Mouse (Mus musculus) fibroblast of lung, adult 2 months (primary cell): Measurements from ENCODE around the gene Foxc2.

ENCODE experiments used
- DNase-seq: peaks from one replicate; pipeline ENCODE4 v3.0.0-alpha.2; 2011; ENCODE audit warnings: low read depth

The Foxc2 gene

GRCm38 (mm10) chr8:121086004-121086900 is 29.7 kb upstream of the Foxc2 start:
- no peak for DNase-seq

DNA sequence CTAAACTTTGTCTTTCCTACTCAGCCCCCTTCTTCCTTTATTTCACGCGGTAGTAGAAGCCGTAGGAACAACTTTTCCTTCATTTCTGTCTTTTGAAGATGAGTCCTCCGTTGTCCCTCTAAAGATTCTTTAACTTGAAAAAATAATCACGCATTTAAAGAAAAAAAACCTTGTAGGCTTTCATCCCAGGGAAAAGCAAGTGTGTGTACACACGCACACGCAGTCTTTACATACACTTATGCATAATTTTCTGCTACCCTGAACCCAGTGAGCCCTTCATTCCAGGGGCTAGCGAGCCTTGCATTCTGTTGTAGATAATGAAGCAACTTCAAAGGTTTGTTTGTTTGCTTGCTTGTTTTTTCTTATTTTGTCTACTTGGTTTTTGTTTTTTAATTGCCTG is 27.7 kb upstream of the Foxc2 start:
- no peak for DNase-seq

DNA sequence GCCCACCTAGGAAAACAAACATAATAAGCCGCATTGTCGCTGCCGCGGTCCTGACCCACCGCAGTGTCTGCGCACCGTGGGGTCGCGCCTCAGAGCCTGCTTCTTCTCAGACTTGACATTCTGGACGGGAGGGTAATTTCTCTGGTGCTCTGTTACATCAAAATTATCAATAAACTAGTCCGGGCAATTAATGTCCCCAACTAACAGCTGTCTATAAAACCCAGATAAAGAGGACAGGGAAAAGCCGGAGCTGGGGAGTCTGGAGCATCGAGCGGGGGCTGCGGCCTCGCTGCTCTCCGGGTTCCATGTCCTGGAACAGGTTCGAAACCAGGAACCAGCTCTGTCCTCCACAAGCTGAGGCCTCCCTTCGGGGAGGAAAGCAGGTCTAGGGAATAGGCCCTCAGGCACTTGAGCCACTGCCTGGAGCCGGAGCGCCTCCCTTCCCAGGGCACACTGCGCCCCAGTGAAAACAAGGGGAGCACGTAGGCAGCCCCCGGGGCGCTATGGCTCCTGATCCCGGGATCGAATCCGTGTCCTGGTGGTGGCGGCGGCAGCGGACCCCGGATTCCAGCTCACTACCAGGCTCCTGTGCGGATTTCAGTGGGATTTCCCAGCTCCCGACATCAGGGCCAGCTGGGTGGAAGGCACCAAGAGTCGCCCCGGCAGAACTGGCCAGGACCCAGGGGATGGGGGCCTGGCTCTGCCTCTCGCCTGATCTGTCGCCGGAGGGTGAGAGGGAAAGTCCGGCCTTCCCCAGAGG is 26.9 kb upstream of the Foxc2 start:
- no peak for DNase-seq

GRCm38 (mm10) chr8:121089631-121090380 is 26.2 kb upstream of the Foxc2 start:
- no peak for DNase-seq

- DNase-seq, result no peak
These were observed 25.3 kb upstream of the Foxc2 start for GRCm38 (mm10) chr8:121090716-121091115.

- DNase-seq, result no peak
These were observed 23.8 kb upstream of the Foxc2 start for GRCm38 (mm10) chr8:121092141-121092540.

DNA sequence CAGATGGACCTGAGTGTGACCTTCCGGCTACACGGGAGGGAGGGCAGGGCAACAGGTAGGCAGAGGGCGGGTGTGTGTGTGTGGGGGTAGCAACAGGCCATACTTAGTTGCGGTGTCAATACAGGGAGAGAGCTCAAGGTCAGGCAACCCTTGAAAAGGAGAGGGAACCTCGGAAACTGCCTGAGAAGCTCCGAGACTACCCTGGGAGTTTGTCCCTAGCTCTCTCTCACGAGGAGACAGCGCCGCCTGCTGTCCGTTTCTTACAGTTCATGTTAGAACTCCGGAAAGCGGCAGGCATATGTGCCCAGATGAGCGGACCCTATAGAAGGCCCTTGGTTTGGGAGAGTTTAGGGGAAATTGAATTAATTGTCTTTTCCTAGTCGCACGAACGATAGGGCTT is 23.3 kb upstream of the Foxc2 start:
- no peak for DNase-seq

DNA sequence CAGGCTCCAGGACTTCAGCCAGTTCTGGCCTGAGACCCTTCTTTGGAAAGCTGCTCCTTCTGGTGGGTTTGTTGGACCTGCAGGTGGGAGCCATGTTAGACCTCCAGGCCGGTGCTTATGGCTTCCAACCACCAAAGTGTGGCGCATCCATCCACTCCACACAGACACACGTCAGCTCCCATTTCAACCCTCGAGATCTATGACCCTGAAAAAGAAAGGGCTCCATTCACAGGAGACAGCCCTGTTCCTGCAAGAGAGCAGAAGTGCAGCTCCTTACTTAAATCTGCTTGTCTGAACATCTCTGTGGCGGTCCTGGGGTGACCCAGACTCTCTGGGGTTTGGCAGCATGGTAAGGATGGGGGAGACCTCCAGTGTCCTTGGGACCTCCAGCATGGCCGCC is 22.5 kb upstream of the Foxc2 start:
- no peak for DNase-seq

DNA sequence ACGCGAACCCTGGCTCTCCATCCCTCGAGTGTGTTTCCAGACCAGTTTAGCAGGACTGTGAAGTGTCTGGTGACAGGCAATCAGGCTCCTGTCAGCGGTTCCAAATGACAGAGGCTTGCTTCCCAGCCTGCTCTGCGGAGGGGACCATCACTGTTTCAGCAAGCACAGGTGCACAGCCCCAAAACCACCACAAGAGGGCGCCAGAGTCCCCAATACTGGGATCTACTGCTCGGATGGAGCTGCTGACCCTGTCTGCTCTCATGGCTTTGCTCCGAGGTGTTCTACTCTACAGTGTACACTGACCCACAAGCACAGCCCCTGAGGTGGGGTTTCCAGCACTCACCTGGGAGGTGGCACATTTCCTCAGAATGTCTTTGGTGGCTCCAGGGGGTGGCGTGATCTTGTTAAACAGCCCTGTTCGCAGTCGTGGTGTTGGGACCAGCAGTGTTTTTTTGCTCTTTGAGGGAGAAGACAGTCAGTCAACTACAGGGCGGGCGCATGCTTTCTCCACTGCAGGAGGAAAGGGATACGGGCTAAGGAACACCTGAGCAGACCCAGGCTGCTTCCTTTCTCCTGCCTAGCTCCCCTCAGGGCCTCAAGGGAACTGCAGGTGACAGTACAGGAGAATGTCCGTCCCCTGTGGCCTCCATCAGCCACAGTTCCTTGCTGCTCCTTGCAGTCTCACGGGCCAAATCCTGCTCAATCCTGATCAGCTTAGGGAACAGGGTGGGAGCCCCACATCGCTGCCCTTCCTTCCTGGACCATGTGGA is 11.7 kb upstream of the Foxc2 start:
- no peak for DNase-seq

- DNase-seq, result peak; percentile 95
These were observed 8.0 kb upstream of the Foxc2 start, which contains the start of gene Mthfsd for GRCm38 (mm10) chr8:121107668-121108656. TSS of gene Mthfsd (minus strand) at chr8:121108392.

DNA sequence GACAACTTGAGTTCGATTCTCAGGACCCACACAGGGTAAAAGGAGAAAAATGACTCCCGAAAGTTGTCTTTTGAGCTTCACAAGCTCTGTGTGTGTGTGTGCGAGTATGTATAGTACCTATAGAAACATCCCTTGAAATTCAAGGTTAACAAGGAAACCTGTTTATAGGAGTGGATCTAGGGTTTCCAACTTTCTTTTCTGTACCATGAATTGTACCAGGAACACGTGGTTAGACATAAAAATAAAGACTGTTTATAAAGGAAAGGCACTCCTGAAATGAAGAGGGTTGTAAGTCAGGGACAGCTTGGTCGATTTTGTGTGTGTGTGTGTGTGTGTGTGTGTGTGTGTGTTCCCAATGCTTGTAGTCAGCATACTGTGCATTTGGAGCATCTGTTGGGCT is 7.3 kb upstream of the Foxc2 start:
- no peak for DNase-seq

DNA sequence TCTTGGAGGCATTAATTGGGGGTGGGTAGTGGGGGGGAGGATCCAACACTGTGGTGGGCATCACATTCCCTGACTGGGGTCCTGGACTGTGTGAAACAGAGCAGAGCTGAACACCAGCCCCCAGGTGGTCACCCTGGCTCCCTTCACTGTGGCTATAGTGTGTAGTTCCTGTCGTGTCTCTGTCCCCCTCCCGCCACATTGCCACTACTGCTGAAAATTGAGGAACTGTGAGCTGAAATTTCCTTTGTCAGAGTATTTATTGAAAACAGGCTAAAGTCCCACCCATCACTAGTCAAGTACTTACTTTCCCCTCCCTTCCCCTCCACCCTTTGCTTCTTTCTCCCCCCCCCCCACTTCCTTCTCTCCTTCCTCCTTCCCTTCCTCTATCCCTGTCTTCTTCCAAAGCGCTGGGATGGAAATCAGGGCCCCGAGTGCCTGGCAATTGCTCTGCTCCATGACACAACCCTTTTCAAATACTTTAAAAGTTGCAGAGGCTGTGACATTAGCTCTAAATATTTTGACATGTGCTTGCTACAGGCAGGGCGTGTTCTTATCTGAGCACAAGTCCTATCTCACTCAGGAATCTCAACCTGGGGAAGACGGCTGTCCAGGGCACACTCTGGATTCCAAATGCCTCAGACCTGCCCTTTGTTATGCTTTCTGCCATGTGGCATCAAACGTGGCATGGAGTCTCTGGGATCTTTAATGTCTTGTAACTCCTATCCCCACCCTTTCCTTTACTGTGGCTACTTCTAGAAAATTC is 4.6 kb upstream of the Foxc2 start:
- no peak for DNase-seq

GRCm38 (mm10) chr8:121113261-121113660 is 2.7 kb upstream of the Foxc2 start:
- DNase-seq, result peak; percentile 74

DNA sequence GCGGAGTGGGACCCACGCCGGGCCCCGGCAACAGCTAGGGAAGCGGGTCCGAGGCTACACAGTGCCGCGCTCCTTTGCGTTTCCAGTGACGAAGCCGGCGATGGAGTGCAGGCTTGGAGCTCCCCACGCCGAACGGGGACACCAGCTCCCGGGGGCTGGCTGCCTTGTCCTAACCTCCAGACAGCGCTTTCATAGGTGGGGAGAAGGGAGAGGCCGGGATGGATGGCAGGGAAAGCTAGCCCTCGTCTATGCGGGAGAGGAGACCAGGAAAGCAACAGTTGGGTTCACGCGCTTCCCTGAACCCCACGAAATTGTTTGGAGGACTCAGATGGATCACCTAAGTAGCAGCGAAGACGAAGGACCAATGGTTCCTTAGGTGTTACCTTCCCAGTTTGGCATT is 835 bp upstream of the Foxc2 start:
- no peak for DNase-seq

DNA sequence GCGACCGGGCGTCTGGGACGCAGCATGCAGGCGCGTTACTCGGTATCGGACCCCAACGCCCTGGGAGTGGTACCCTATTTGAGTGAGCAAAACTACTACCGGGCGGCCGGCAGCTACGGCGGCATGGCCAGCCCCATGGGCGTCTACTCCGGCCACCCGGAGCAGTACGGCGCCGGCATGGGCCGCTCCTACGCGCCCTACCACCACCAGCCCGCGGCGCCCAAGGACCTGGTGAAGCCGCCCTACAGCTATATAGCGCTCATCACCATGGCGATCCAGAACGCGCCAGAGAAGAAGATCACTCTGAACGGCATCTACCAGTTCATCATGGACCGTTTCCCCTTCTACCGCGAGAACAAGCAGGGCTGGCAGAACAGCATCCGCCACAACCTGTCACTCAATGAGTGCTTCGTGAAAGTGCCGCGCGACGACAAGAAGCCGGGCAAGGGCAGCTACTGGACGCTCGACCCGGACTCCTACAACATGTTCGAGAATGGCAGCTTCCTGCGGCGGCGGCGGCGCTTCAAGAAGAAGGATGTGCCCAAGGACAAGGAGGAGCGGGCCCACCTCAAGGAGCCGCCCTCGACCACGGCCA is 717 bp downstream of the Foxc2 start:
- no peak for DNase-seq

GRCm38 (mm10) chr8:121117186-121117651 is 1.2 kb downstream of the Foxc2 start:
- DNase-seq, result no peak

DNA sequence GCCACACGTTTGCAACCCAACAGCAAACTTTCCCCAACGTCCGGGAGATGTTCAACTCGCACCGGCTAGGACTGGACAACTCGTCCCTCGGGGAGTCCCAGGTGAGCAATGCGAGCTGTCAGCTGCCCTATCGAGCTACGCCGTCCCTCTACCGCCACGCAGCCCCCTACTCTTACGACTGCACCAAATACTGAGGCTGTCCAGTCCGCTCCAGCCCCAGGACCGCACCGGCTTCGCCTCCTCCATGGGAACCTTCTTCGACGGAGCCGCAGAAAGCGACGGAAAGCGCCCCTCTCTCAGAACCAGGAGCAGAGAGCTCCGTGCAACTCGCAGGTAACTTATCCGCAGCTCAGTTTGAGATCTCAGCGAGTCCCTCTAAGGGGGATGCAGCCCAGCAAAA is 1.9 kb downstream of the Foxc2 start:
- no peak for DNase-seq

DNA sequence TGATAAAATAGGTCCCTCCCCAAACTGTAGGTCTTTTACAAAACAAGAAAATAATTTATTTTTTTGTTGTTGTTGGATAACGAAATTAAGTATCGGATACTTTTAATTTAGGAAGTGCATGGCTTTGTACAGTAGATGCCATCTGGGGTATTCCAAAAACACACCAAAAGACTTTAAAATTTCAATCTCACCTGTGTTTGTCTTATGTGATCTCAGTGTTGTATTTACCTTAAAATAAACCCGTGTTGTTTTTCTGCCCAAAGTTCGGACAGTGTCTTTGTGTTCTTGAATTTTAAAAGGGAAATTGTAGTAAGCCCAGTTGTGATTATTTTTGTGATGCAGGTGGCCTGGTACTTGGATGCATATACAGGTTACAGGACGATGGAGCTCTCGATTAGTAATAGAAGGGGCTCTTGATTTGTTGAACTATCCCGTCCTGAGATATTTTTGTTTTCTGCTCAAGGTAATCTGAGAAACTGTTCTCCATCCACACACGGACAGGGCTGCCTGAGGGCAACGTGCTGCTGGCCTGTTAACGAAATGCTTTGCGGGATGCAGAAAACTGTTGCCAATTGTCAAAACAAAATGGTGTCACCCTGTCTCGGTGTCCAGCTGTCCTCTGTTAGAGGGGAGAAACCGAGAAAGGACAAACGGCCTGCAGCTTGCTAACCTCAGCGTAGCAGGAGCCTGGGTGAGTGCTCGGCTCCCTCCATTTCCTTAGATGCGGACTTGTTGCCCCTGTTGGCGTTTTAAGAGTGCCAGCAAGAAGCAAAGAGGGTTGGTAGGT is 2.9 kb downstream of the Foxc2 start:
- no peak for DNase-seq
